Mouse (Mus musculus): ENCODE measurements at regions not wholly inside any gene's neighbourhood (a gene's known extent, or its start where the extent isn't known, plus 50 kb on each side); places are given as distances from the start of the nearest gene placed in this dataset.

- ATAC-seq = no peak
- TF ChIP-seq CTCF (IDR thresholded peaks at IDR 0.05; ENCODE audit: low read depth) = no peak
- Histone ChIP-seq H3K4me1 (replicated peaks; ENCODE audit: control insufficient read depth, insufficient read depth, low read length) (no peaks in the 10 kb centered on the region), H3K36me3 (ENCODE audit: control insufficient read depth, insufficient read depth) (no peaks in the 10 kb centered on the region), H3K9ac (ENCODE audit: low read depth, low read length) (no peak overlapping the region), H3K4me3 (ENCODE audit: low read depth, low read length) (no peak overlapping the region), H3K4me2 (replicated peaks; ENCODE audit: low read depth) (no peak overlapping the region), H3K9me3 (ENCODE audit: control insufficient read depth) (no peaks in the 10 kb centered on the region), H3K27ac (ENCODE audit: low read depth, low read length) (no peak overlapping the region), H3K27me3 (replicated peaks; ENCODE audit: control insufficient read depth, insufficient read depth, low read length) (no peaks in the 10 kb centered on the region)
- 66% methylated on average over 2 of the region's 2 CpGs for WGBS
Measured at GRCm38 (mm10) chr13:72416981-72417380, 211.6 kb upstream of the Irx2 start.

DNA sequence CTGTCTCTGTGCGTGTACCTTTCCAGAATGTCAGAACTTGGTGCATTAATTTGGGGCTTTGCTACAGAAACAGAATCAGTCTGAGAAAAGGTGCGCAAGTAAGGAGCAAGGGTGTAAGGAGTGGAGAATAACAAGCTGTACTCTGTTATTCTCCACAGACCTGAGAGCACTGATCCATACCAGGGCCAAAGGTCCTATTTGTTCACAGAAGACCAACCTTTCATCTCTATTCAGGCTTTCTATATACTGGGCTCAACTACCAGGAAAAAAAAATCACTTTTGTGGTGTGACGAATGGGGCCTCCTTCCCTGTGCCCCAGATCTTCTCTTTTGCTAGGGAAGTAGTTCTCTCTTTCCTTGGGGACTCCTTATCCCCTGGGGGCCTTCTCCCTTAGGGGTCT lies 210.8 kb upstream of the Irx2 start:
- 57% methylated on average over 3 of the region's 3 CpGs for WGBS
- H3K27me3 ChIP-seq (replicated peaks; ENCODE audit: control insufficient read depth, insufficient read depth, low read length) = no peaks in the 10 kb centered on the region
- H3K9ac ChIP-seq (ENCODE audit: low read depth, low read length) = no peak overlapping the region
- H3K4me1 ChIP-seq (replicated peaks; ENCODE audit: control insufficient read depth, insufficient read depth, low read length) = no peaks in the 10 kb centered on the region
- ATAC-seq = peak; percentile 79
- no peak overlapping the region for H3K4me2 ChIP-seq (replicated peaks; ENCODE audit: low read depth)
- H3K4me3 ChIP-seq (ENCODE audit: low read depth, low read length) = no peak overlapping the region
- no peak overlapping the region for H3K27ac ChIP-seq (ENCODE audit: low read depth, low read length)
- TF ChIP-seq CTCF (IDR thresholded peaks at IDR 0.05; ENCODE audit: low read depth) = no peak
- no peaks in the 10 kb centered on the region for H3K9me3 ChIP-seq (ENCODE audit: control insufficient read depth)
- no peaks in the 10 kb centered on the region for H3K36me3 ChIP-seq (ENCODE audit: control insufficient read depth, insufficient read depth)

GRCm38 (mm10) chr13:72418285-72418684 lies 210.3 kb upstream of the Irx2 start:
- no peak for ATAC-seq

DNA sequence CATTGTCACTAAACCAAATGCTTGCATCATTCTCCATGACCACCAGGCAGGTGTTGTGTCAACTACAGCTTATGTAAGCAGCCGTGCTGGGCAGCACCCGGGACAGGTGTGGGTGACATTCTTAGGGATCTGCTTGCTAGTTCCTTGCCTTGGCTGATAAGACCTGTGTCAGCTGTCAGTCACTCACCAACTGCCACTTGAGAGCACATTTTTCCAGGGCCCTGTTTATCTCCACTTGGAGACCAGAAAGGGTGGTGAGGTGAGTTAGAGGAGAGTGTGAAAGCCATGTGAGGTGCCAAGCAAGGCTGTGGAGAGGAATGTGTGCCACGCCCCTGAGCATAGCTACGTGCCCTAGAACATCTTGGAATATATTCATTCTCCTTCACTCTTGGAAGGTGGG lies 209.1 kb upstream of the Irx2 start:
- Histone ChIP-seq H3K9me3 (ENCODE audit: control insufficient read depth) (no peaks in the 10 kb centered on the region), H3K27me3 (replicated peaks; ENCODE audit: control insufficient read depth, insufficient read depth, low read length) (no peaks in the 10 kb centered on the region), H3K36me3 (ENCODE audit: control insufficient read depth, insufficient read depth) (no peaks in the 10 kb centered on the region), H3K4me3 (ENCODE audit: low read depth, low read length) (no peak overlapping the region), H3K9ac (ENCODE audit: low read depth, low read length) (no peak overlapping the region), H3K4me1 (replicated peaks; ENCODE audit: control insufficient read depth, insufficient read depth, low read length) (no peaks in the 10 kb centered on the region), H3K27ac (ENCODE audit: low read depth, low read length) (no peak overlapping the region), H3K4me2 (replicated peaks; ENCODE audit: low read depth) (no peak overlapping the region)
- ATAC-seq = peak; percentile 51; the same call in 1 of the 2 replicates
- 62% methylated on average over 4 of the region's 4 CpGs for WGBS
- no peak for TF ChIP-seq CTCF (IDR thresholded peaks at IDR 0.05; ENCODE audit: low read depth)

More at GRCm38 (mm10) chr13:72418285-72418684, 210.3 kb upstream of the Irx2 start:
- H3K9ac ChIP-seq (ENCODE audit: low read depth, low read length) = no peak overlapping the region
- H3K4me3 ChIP-seq (ENCODE audit: low read depth, low read length) = no peak overlapping the region
- no peaks in the 10 kb centered on the region for H3K4me1 ChIP-seq (replicated peaks; ENCODE audit: control insufficient read depth, insufficient read depth, low read length)
- TF ChIP-seq CTCF (IDR thresholded peaks at IDR 0.05; ENCODE audit: low read depth) = no peak
- 47% methylated on average over 2 of the region's 2 CpGs for WGBS
- H3K36me3 ChIP-seq (ENCODE audit: control insufficient read depth, insufficient read depth) = no peaks in the 10 kb centered on the region
- H3K27me3 ChIP-seq (replicated peaks; ENCODE audit: control insufficient read depth, insufficient read depth, low read length) = no peaks in the 10 kb centered on the region
- H3K9me3 ChIP-seq (ENCODE audit: control insufficient read depth) = no peaks in the 10 kb centered on the region
- H3K27ac ChIP-seq (ENCODE audit: low read depth, low read length) = no peak overlapping the region
- no peak overlapping the region for H3K4me2 ChIP-seq (replicated peaks; ENCODE audit: low read depth)

GRCm38 (mm10) chr13:72425917-72426316 lies 202.7 kb upstream of the Irx2 start:
- H3K4me2 ChIP-seq (replicated peaks; ENCODE audit: low read depth) = no peak overlapping the region
- H3K4me1 ChIP-seq (replicated peaks; ENCODE audit: control insufficient read depth, insufficient read depth, low read length) = no peaks in the 10 kb centered on the region
- H3K36me3 ChIP-seq (ENCODE audit: control insufficient read depth, insufficient read depth) = no peaks in the 10 kb centered on the region
- no peak for ATAC-seq
- TF ChIP-seq CTCF (IDR thresholded peaks at IDR 0.05; ENCODE audit: low read depth) = no peak
- H3K4me3 ChIP-seq (ENCODE audit: low read depth, low read length) = no peak overlapping the region
- 54% methylated on average over 8 of the region's 8 CpGs for WGBS
- H3K9me3 ChIP-seq (ENCODE audit: control insufficient read depth) = no peaks in the 10 kb centered on the region
- no peaks in the 10 kb centered on the region for H3K27me3 ChIP-seq (replicated peaks; ENCODE audit: control insufficient read depth, insufficient read depth, low read length)
- H3K9ac ChIP-seq (ENCODE audit: low read depth, low read length) = no peak overlapping the region
- no peak overlapping the region for H3K27ac ChIP-seq (ENCODE audit: low read depth, low read length)

DNA sequence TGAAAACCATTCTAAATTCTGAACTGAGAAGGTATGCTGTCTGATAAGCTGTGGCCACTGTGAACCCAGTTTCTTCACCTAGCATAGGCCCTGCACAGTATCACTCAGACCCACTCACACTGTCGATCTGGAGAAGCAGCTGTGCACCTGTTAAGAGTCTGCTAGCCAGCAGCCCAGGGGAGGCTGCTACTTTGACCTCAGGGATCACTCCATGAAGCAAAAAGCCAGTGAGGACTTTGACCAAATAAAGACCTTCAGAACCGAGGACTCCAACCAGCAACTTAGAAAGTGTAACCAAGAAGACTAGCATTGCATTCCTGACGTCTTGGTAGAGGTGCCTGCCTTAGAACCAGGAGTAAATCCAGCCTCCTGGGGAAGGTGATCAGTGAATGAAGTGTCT lies 183.3 kb upstream of the Irx2 start:
- H3K4me2 ChIP-seq (replicated peaks; ENCODE audit: low read depth) = no peak overlapping the region
- no peak for ATAC-seq
- no peak for TF ChIP-seq CTCF (IDR thresholded peaks at IDR 0.05; ENCODE audit: low read depth)
- no peak overlapping the region for H3K4me3 ChIP-seq (ENCODE audit: low read depth, low read length)
- H3K4me1 ChIP-seq (replicated peaks; ENCODE audit: control insufficient read depth, insufficient read depth, low read length) = no peaks in the 10 kb centered on the region
- no peaks in the 10 kb centered on the region for H3K27me3 ChIP-seq (replicated peaks; ENCODE audit: control insufficient read depth, insufficient read depth, low read length)
- no peaks in the 10 kb centered on the region for H3K9me3 ChIP-seq (ENCODE audit: control insufficient read depth)
- no peak overlapping the region for H3K27ac ChIP-seq (ENCODE audit: low read depth, low read length)
- H3K9ac ChIP-seq (ENCODE audit: low read depth, low read length) = no peak overlapping the region
- no peaks in the 10 kb centered on the region for H3K36me3 ChIP-seq (ENCODE audit: control insufficient read depth, insufficient read depth)
- WGBS = 65% methylated on average over 3 of the region's 3 CpGs

DNA sequence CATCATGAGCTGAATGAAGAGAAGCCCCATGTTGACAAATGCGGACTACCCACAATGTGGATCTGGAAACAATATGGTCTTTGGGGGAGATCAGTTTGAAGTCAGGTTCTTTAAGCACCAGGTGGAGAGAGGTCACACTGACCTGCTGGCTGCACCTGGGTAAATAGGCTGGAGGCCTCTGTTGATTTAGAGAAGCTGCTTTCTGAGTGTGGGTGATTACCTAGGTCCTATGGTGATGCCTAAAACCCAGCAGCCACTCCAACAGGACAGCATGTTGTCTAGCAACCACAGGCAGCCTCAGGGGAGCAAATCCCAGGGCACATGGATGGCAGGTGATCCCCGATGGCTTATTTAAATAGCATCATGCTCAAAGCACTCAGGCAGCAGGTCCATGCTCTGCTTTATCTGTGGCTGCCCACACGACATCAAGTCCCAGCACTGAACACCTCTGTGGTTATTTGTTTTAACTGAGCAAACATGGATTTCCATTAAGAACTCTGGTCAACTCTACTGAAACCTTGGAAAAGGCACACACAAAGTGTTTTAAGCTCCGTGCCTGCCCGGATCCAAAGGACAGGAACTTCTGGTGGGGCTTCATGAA lies 180.1 kb upstream of the Irx2 start:
- Histone ChIP-seq H3K27me3 (replicated peaks; ENCODE audit: control insufficient read depth, insufficient read depth, low read length) (no peaks in the 10 kb centered on the region), H3K4me2 (replicated peaks; ENCODE audit: low read depth) (no peak overlapping the region), H3K27ac (ENCODE audit: low read depth, low read length) (no peak overlapping the region), H3K9me3 (ENCODE audit: control insufficient read depth) (no peaks in the 10 kb centered on the region), H3K36me3 (ENCODE audit: control insufficient read depth, insufficient read depth) (no peaks in the 10 kb centered on the region), H3K4me3 (ENCODE audit: low read depth, low read length) (no peak overlapping the region), H3K9ac (ENCODE audit: low read depth, low read length) (no peak overlapping the region), H3K4me1 (replicated peaks; ENCODE audit: control insufficient read depth, insufficient read depth, low read length) (no peaks in the 10 kb centered on the region)
- TF ChIP-seq CTCF (IDR thresholded peaks at IDR 0.05; ENCODE audit: low read depth) = no peak
- WGBS = 49% methylated on average over 5 of the region's 5 CpGs
- ATAC-seq = no peak

All from intestine, postnatal 0 days (tissue).